Mouse (Mus musculus) CH12.LX (cell line): Measurements from ENCODE around the gene Pdcd5. TPM values are rescaled to one million over a fixed set of nuclear protein-coding genes. Genes with fewer than 3 reads are reported as not detected.
A peak's percentile ranks its signal among the peaks of the same experiment; 100 is the strongest.

Experiments used
- DNase-seq: peaks from one replicate; pipeline ENCODE4 v3.0.0-alpha.2; 2013; ENCODE audit errors: extremely low read depth
- H3K27ac ChIP-seq: 2 replicates; pipeline ENCODE4 v1.5.1; 2012; ENCODE audit warnings: low read depth, mild to moderate bottlenecking, control low read depth, moderate library complexity; ENCODE audit not compliant: insufficient read depth
- H3K27me3 ChIP-seq: replicated peaks from 2 replicates; pipeline ENCODE3; 2012; ENCODE audit warnings: inconsistent platforms
- H3K36me3 ChIP-seq, 2 experiments: replicated peaks in 1 of 2; 2 replicates each; pipeline versions ENCODE3 to v1.6.1; 2012; ENCODE audit warnings: inconsistent platforms in 1 of 2, low read length in 1 of 2, mild to moderate bottlenecking in 1 of 2, mixed read lengths in 1 of 2, moderate library complexity in 1 of 2; ENCODE audit not compliant: control insufficient read depth in 1 of 2, insufficient read depth in 1 of 2
- H3K4me1 ChIP-seq, 2 experiments: 2 replicates each; pipeline ENCODE4 v1.6.1; 2012; ENCODE audit warnings: inconsistent platforms in 1 of 2, moderate library complexity in 1 of 2; ENCODE audit not compliant: insufficient read depth in 2 of 2, control insufficient read depth in 1 of 2
- H3K4me2 ChIP-seq: 2 replicates; pipeline ENCODE4 v1.6.1; 2012; ENCODE audit warnings: low read depth, mild to moderate bottlenecking, control low read depth; ENCODE audit not compliant: poor library complexity, insufficient read depth, severe bottlenecking
- H3K4me3 ChIP-seq, 3 experiments: fragments of 150-350 bp in 1 of 3; sonication (generic) in 1 of 3; replicated peaks in 1 of 3; 2 replicates each; pipeline versions ENCODE3 to v1.5.1; 2011 to 2012; ENCODE audit warnings: low read depth in 2 of 3, low read length in 2 of 3, mild to moderate bottlenecking in 2 of 3, moderate library complexity in 2 of 3, control low read depth in 1 of 3, improper control_type of control experiment in 1 of 3, inconsistent platforms in 1 of 3, mixed read lengths in 1 of 3; ENCODE audit not compliant: poor library complexity in 1 of 3
- H3K79me2 ChIP-seq: replicated peaks from 2 replicates; pipeline ENCODE4 v1.6.1; 2012; ENCODE audit warnings: mild to moderate bottlenecking, moderate library complexity; ENCODE audit not compliant: control insufficient read depth, poor library complexity, insufficient read depth, severe bottlenecking; ENCODE audit errors: extremely low read depth
- H3K9ac ChIP-seq: 2 replicates; pipeline ENCODE4 v1.6.1; 2012; ENCODE audit warnings: low read depth, mild to moderate bottlenecking, control low read depth, moderate library complexity; ENCODE audit not compliant: insufficient read depth
- H3K9me3 ChIP-seq: replicated peaks from 2 replicates; pipeline ENCODE3; 2012; ENCODE audit warnings: low read length, inconsistent platforms, mixed read lengths
- BHLHE40 ChIP-seq: IDR thresholded peaks from 2 replicates; pipeline ENCODE4 v1.6.1; 2011; ENCODE audit warnings: mild to moderate bottlenecking, low read depth, low read length, improper control_type of control experiment
- CHD1 ChIP-seq: IDR thresholded peaks from 2 replicates; pipeline ENCODE4 v1.6.1; 2012; ENCODE audit warnings: low read depth, low read length, improper control_type of control experiment, inconsistent platforms
- CHD2 ChIP-seq: IDR thresholded peaks from 2 replicates; pipeline ENCODE4 v1.6.1; 2011; ENCODE audit warnings: low read length, improper control_type of control experiment
- CTCF ChIP-seq, 2 experiments: IDR thresholded peaks in 1 of 2; conservative IDR thresholded peaks in 1 of 2; 2 replicates each; pipeline ENCODE4 v1.5.1; 2011 to 2012; ENCODE audit warnings: low read depth in 2 of 2, low read length in 2 of 2, improper control_type of control experiment in 1 of 2, inconsistent platforms in 1 of 2, mild to moderate bottlenecking in 1 of 2, moderate library complexity in 1 of 2
- ELF1 ChIP-seq: IDR thresholded peaks from 2 replicates; pipeline ENCODE4 v1.6.1; 2014; ENCODE audit warnings: low read depth, mild to moderate bottlenecking, inconsistent platforms, low read length, improper control_type of control experiment
- GABPA ChIP-seq: IDR thresholded peaks from 2 replicates; pipeline ENCODE4 v1.6.1; 2012; ENCODE audit warnings: low read depth, low read length, improper control_type of control experiment, inconsistent platforms; ENCODE audit not compliant: insufficient replicate concordance
- HCFC1 ChIP-seq: IDR thresholded peaks from 2 replicates; pipeline ENCODE4 v1.6.1; 2012; ENCODE audit warnings: low read depth, mild to moderate bottlenecking, inconsistent platforms, low read length, improper control_type of control experiment
- JUN ChIP-seq: IDR thresholded peaks from 2 replicates; pipeline ENCODE4 v1.6.1; 2011; ENCODE audit warnings: low read depth, mild to moderate bottlenecking, low read length, improper control_type of control experiment, moderate library complexity; ENCODE audit not compliant: insufficient read depth
- JUND ChIP-seq: conservative IDR thresholded peaks from 2 replicates; pipeline ENCODE4 v1.6.1; 2011; ENCODE audit warnings: low read depth, low read length, improper control_type of control experiment
- KAT2A ChIP-seq: IDR thresholded peaks from 2 replicates; pipeline ENCODE4 v1.6.1; 2012; ENCODE audit warnings: low read length, improper control_type of control experiment, inconsistent platforms; ENCODE audit not compliant: insufficient replicate concordance
- MAFK ChIP-seq: IDR thresholded peaks from 2 replicates; pipeline ENCODE4 v1.6.1; 2011; ENCODE audit warnings: low read length, improper control_type of control experiment; ENCODE audit not compliant: insufficient replicate concordance
- MAX ChIP-seq: IDR thresholded peaks from 2 replicates; pipeline ENCODE4 v1.6.1; 2011; ENCODE audit warnings: low read length, improper control_type of control experiment
- MEF2A ChIP-seq: IDR thresholded peaks from 2 replicates; pipeline ENCODE4 v1.6.1; 2014; ENCODE audit warnings: low read depth, mild to moderate bottlenecking, inconsistent platforms, low read length, improper control_type of control experiment, borderline replicate concordance
- MYC ChIP-seq: IDR thresholded peaks from 2 replicates; pipeline ENCODE4 v1.6.1; 2011; ENCODE audit warnings: low read depth, mild to moderate bottlenecking, improper control_type of control experiment, low read length
- NELFE ChIP-seq: IDR thresholded peaks from 2 replicates; pipeline ENCODE4 v1.6.1; 2011; ENCODE audit warnings: low read depth, low read length, improper control_type of control experiment
- NRF1 ChIP-seq: IDR thresholded peaks from 2 replicates; pipeline ENCODE4 v1.6.1; 2014; ENCODE audit warnings: low read depth, mild to moderate bottlenecking, inconsistent platforms, low read length, improper control_type of control experiment, moderate library complexity
- PAX5 ChIP-seq: IDR thresholded peaks from 2 replicates; pipeline ENCODE4 v1.6.1; 2012; ENCODE audit warnings: low read length, inconsistent platforms, mixed read lengths
- POLR2AphosphoS2 ChIP-seq: IDR thresholded peaks from 2 replicates; pipeline ENCODE4 v1.6.1; 2011; ENCODE audit warnings: low read depth, low read length, improper control_type of control experiment
- RAD21 ChIP-seq: IDR thresholded peaks from 2 replicates; pipeline ENCODE4 v1.6.1; 2011; ENCODE audit warnings: low read depth, mild to moderate bottlenecking, low read length, improper control_type of control experiment, moderate library complexity
- RCOR1 ChIP-seq: conservative IDR thresholded peaks from 2 replicates; pipeline ENCODE4 v1.6.1; 2012; ENCODE audit warnings: low read depth, mild to moderate bottlenecking, inconsistent platforms, low read length, improper control_type of control experiment
- SIN3A ChIP-seq: IDR thresholded peaks from 2 replicates; pipeline ENCODE4 v1.6.1; 2012; ENCODE audit warnings: low read length, improper control_type of control experiment, inconsistent platforms
- SMC3 ChIP-seq: IDR thresholded peaks from 2 replicates; pipeline ENCODE4 v1.6.1; 2011; ENCODE audit warnings: low read depth, low read length, improper control_type of control experiment
- TBP ChIP-seq: conservative IDR thresholded peaks from 2 replicates; pipeline ENCODE4 v1.6.1; 2011; ENCODE audit warnings: low read depth, low read length, improper control_type of control experiment
- TCF12 ChIP-seq: IDR thresholded peaks from 2 replicates; pipeline ENCODE4 v1.6.1; 2014; ENCODE audit warnings: low read depth, mild to moderate bottlenecking, inconsistent platforms, low read length, improper control_type of control experiment
- UBTF ChIP-seq: IDR thresholded peaks from 2 replicates; pipeline ENCODE4 v1.6.1; 2012; ENCODE audit warnings: low read depth, mild to moderate bottlenecking, inconsistent platforms, low read length, improper control_type of control experiment, moderate library complexity
- USF2 ChIP-seq: conservative IDR thresholded peaks from 2 replicates; pipeline ENCODE4 v1.6.1; 2011; ENCODE audit warnings: low read depth, low read length, improper control_type of control experiment
- ZC3H11A ChIP-seq: IDR thresholded peaks from 2 replicates; pipeline ENCODE4 v1.6.1; 2012; ENCODE audit warnings: low read depth, mild to moderate bottlenecking, inconsistent platforms, low read length, improper control_type of control experiment
- ZMIZ1 ChIP-seq: IDR thresholded peaks from 2 replicates; pipeline ENCODE4 v1.6.1; 2012; ENCODE audit warnings: low read depth, mild to moderate bottlenecking, inconsistent platforms, low read length, improper control_type of control experiment
- dilution Hi-C: fragments of 300-500 bp; cut with MboI; formaldehyde crosslinking; loops from 2 replicates; pipeline ENCODE4 v1.14.3; 2020; ENCODE audit warnings: low sequenced_read_pairs; ENCODE audit not compliant: extremely low pct_unique_long_range_greater_than_20kb, extremely low pct_ligation_motif_present
- in situ Hi-C: fragments of 300-500 bp; cut with MboI; formaldehyde crosslinking; loops from 3 replicates; pipeline ENCODE4 v1.14.3; 2019; ENCODE audit warnings: low sequenced_read_pairs, low pct_ligation_motif_present, low pct_unique_long_range_greater_than_20kb, mixed read lengths
- polyA plus RNA-seq: library from polyadenylated mRNA; unstranded; fragments of >175 nt; gene quantifications from 2 replicates; pipeline ENCODE4 v1.2.1, GENCODE M21; 2012; ENCODE audit warnings: low read depth; ENCODE audit not compliant: insufficient read length
- total RNA-seq, 2 experiments: library from RNA; depleted of rRNA; stranded (reverse); fragments of 300-350 nt in 1 of 2; fragments of >200 nt in 1 of 2; gene quantifications; 2 replicates each; pipeline ENCODE4 v1.2.3; 2012 to 2014

Gene Pdcd5
- total and polyA plus RNA-seq, 3 experiments, result 174 to 242 (median 241) TPM

- H3K4me3 ChIP-seq, result no peak overlapping the region
- peaks cover 0 to 19% of the 10 kb centered on the region in 2 experiments; a peak in 3 of 4 replicates for H3K4me1 ChIP-seq
- no peak overlapping the region for H3K27ac ChIP-seq
- no peak overlapping the region for H3K9ac ChIP-seq
- H3K9me3 ChIP-seq, result no peaks in the 10 kb centered on the region
- H3K36me3 ChIP-seq, result peaks cover 0 to 3% of the 10 kb centered on the region in 2 experiments
- dilution Hi-C loops (no loop called here), in situ Hi-C loops (no loop called here)
- no peaks in the 10 kb centered on the region for H3K79me2 ChIP-seq
- no peak for TF ChIP-seq CTCF (conservative IDR thresholded peaks at IDR 0.05 in 1 of 2, IDR thresholded peaks at IDR 0.05 in 1 of 2; ENCODE audit: low read depth in 2 of 2, low read length in 2 of 2)
- TF ChIP-seq CHD1, result no peak
- no peak for TF ChIP-seq JUND
- 0 out of 2 replicates have a peak, but pooled peaks have one; percentile 27 for TF ChIP-seq NRF1
- TF ChIP-seq JUN, result no peak
- no peak for TF ChIP-seq ELF1
- no peak for TF ChIP-seq MAFK
- peak; percentile 40; the same call in 1 of the 2 replicates for TF ChIP-seq BHLHE40
- no peak for TF ChIP-seq TBP
- TF ChIP-seq, all 38 proteins: peak for 2
- no peaks in the 10 kb centered on the region for H3K27me3 ChIP-seq
- H3K4me2 ChIP-seq, result no peak overlapping the region
- peak; percentile 31 for DNase-seq
Measured at GRCm38 (mm10) chr7:35683409-35684122, 36.2 kb upstream of the Pdcd5 start.

GRCm38 (mm10) chr7:35681559-35681958 is 34.2 kb upstream of the Pdcd5 start:
- H3K9me3 ChIP-seq, result peaks cover 9% of the 10 kb centered on the region
- no peak overlapping the region for H3K4me3 ChIP-seq
- no peaks in the 10 kb centered on the region for H3K79me2 ChIP-seq
- dilution Hi-C loops (no loop called here), in situ Hi-C loops (no loop called here)
- no peak overlapping the region for H3K4me2 ChIP-seq
- no peaks in the 10 kb centered on the region for H3K27me3 ChIP-seq
- DNase-seq, result peak; percentile 30
- H3K27ac ChIP-seq, result no peak overlapping the region
- H3K36me3 ChIP-seq, result no peaks in the 10 kb centered on the region
- H3K4me1 ChIP-seq, result peaks cover 0 to 17% of the 10 kb centered on the region in 2 experiments; a peak in 3 of 4 replicates
- TF ChIP-seq CHD2 (no peak), POLR2AphosphoS2 (no peak), SMC3 (peak; percentile 47), ELF1 (no peak), ZMIZ1 (no peak), RCOR1 (no peak), NRF1 (no peak), MYC (no peak), RAD21 (peak; percentile 66), UBTF (no peak), JUND (no peak), MAFK (no peak), HCFC1 (no peak), GABPA (no peak), TCF12 (no peak), BHLHE40 (no peak), PAX5 (no peak), MEF2A (no peak), USF2 (no peak), CTCF (conservative IDR thresholded peaks at IDR 0.05 in 1 of 2, IDR thresholded peaks at IDR 0.05 in 1 of 2; ENCODE audit: low read depth in 2 of 2, low read length in 2 of 2) (peak; percentile 35 to 66; a peak in 3 of 4 replicates), MAX (no peak), SIN3A (no peak), ZC3H11A (no peak), NELFE (no peak), KAT2A (no peak)
- TF ChIP-seq, all 38 proteins: peak for 3
- no peak overlapping the region for H3K9ac ChIP-seq
